Mouse (Mus musculus) cerebellum, adult 2 months (tissue): ENCODE data around the gene Zbtb16.

ENCODE experiments used
- CTCF ChIP-seq: fragments of 200-500 bp; IDR thresholded peaks from 2 replicates; pipeline ENCODE4 v1.5.1; 2011; ENCODE audit warnings: low read depth, mild to moderate bottlenecking, control low read depth, low read length, moderate library complexity, borderline replicate concordance; ENCODE audit not compliant: insufficient read depth
- POLR2A ChIP-seq: fragments of 200-500 bp; IDR thresholded peaks from 2 replicates; pipeline ENCODE4 v1.6.1; 2011; ENCODE audit warnings: low read length, control low read depth, borderline replicate concordance; ENCODE audit not compliant: insufficient read depth

- TF ChIP-seq CTCF, result no peak
- TF ChIP-seq POLR2A, result no peak
These were observed 166.3 kb downstream of the Zbtb16 start for GRCm38 (mm10) chr9:48669672-48670071.
